Mouse (Mus musculus): ENCODE measurements around the gene Babam1.

The Babam1 gene

GRCm38 (mm10) chr8:71396639-71397305 is at the start of gene Babam1:
Gene Babam1, plus strand, starts transcription at chr8:71396861.
- DNase-seq = peak; percentile 95

- DNase-seq = no peak
Observed at GRCm38 (mm10) chr8:71351117-71351516, 45.5 kb upstream of the Babam1 start.

GRCm38 (mm10) chr8:71351520-71351919 is 45.1 kb upstream of the Babam1 start:
- no peak for DNase-seq

GRCm38 (mm10) chr8:71358026-71358425 is 38.6 kb upstream of the Babam1 start:
- DNase-seq = no peak

DNA sequence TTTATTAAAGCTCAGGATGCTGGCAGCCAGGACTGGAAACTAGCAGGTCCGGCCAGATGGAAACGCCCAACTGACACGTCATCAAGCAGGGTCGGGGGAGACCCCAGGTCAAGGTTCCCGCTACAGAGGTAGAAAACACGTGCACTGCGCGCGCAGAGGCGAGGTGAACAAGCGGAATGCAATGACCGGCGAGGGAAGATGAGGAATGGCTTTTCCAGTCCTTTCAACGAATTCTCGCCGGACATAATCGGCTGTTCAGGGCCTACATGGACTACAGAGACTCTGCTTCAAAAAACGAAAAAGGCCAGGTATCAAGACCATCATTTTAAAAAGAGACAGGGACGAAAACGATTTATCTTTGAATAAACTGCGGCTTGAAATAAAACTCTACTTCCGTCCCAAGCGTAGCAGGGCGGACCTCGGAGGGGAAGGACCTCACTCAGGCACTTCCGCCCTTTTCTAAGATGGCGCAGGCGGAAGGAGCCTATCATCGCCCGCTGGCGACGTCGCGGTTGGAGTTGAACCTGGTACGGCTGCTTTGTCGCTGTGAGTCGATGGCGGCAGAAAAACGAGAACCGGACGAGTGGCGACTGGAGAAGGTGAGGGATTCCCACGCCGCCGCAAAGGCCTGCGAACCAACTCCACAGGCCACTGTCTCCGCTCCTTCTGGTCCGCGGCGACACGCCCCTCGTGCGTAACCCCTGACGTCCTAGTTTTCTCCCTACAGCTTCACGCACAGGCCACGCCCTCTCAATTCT is 29.7 kb upstream of the Babam1 start, which contains the start of gene Use1:
TSS of gene Use1 (plus strand) at position 78 of the 758 bp plus-strand sequence.
- peak; percentile 96 for DNase-seq

GRCm38 (mm10) chr8:71367529-71368176 is 29.0 kb upstream of the Babam1 start:
- DNase-seq = peak; percentile 55

DNA sequence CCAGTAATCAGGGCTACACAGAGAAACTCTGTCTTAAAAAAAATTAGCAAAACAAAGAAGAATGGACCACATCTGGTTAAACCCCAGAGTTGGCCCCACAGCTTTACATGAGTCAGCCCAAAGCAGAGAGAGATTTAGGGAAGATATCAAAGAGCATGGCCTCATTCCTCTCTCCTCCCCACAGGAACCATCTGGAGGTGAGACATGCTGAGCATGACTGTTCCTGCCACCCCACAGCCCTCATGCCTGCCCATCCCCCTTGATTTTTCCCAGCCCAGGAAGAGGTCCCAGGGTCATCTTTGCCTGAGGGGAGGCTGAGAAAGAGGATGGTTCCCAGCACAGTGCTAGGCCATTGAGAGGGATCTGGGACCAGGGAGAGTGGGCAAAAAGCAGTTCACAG is 28.3 kb upstream of the Babam1 start:
- DNase-seq = no peak

DNA sequence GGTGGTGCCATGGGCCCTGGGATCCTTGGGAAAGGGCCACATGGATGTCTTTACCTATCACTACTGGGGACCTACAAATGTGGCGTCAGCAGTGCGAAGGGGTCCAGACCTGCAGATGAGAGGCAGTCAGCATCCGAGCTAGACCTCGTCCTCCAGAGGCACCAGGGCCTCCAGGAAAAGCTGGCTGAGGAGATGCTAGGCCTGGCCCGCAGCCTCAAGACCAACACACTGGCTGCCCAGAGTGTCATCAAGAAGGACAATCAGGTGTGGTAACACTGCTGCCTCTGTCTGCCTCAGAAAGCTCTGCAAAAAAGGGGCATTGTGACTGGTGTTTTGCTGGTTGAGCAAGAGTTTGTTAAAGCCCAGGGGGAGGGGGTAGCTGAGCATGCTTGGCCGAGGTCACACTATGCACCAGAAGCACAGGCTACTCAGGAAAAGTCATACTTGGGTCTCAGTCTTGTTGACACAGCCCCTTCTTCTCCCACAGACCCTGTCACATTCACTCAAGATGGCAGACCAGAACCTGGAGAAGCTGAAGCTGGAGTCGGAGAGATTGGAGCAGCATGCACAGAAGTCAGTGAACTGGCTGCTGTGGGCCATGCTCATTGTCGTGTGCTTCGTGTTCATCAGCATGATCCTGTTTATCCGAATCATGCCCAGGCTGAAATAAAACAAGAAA is 27.5 kb upstream of the Babam1 start:
- DNase-seq = no peak

GRCm38 (mm10) chr8:71370711-71371235 is 25.9 kb upstream of the Babam1 start:
- no peak for DNase-seq

- DNase-seq = peak; percentile 99
Observed at GRCm38 (mm10) chr8:71371236-71371848, 25.3 kb upstream of the Babam1 start, which contains the start of gene Ocel1. Gene Ocel1, plus strand, starts transcription at chr8:71371298.

DNA sequence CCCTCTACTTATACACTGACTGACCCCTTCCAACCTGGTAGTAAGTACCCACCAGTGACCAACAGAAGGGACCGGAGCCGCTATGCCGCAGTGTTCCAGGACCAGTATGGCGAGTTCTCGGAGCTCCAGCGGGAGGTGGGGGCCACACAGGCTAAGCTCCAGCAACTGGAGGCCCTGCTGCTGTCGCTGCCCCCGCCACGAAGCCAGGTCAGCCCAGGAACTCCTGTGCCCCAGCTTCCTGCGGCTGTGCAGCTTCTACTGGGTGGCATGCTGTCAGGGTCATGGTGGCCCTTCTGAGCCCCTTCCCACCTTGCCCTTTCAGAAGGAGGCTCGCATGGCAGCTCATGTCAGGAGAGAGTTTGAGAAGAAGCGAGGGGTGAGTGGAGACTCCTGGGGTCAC is 24.2 kb upstream of the Babam1 start:
- DNase-seq = peak; percentile 41

DNA sequence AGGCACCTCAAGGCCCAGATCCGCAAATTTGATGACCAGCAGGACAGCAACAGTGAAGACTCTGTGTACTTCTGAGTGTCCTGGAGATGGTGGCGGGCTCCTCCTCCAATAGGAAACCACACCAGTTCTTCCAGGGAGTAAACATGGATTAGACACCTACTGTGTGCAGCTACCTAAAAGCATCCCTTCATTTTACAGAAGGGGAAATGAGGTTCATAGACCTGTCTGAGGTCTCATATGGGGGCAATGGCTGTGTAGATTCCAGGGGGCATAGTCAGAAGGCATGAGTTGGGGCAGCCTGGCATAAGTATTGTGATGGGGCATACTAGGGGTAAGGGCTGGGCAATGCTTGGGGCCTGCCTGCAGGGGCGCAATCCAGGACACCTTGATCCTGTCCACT is 23.7 kb upstream of the Babam1 start:
- no peak for DNase-seq

- DNase-seq = peak; percentile 75
Observed at GRCm38 (mm10) chr8:71374616-71375206, 21.9 kb upstream of the Babam1 start.

DNA sequence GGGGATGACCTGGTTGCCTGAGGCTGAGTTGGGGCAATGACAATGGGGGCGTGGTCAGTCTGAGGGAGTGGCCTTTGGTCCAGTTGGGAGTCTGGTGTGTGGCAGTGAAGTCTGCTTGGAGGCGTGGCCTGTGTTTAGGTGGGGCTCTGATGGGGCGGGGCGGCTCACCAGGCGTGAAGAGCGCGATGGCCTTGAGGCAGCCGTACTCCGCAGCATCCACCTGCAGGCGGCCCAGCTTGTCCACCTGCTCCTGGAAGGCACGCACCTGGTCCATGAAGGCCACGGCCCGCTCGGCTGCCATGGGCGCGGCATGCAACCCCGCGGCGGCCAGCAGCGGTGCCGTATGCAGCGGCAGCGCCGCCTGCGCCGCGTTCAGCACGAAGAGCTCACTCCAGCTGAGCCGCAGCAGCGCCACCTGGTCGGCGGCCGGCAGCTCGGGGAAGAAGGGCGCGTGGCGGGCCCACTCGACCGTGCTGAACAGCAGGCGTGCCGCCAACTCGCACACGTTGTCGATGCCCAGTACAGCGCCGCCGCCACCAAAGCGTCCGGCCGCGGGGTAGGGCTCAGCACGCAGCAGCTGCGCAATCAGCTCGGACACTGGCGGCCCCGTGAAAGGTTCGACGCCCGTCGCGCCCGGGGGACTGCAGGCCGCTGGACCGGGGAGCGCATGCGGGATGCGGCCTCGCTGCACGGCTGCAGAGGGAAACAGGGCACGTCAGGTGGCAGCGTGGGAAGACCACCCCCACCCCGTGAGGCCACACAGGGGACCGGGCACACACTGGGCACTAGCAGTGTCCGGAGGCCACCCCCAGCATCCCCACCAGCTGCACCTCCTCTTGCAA is 20.9 kb upstream of the Babam1 start:
- DNase-seq = peak; percentile 87

DNA sequence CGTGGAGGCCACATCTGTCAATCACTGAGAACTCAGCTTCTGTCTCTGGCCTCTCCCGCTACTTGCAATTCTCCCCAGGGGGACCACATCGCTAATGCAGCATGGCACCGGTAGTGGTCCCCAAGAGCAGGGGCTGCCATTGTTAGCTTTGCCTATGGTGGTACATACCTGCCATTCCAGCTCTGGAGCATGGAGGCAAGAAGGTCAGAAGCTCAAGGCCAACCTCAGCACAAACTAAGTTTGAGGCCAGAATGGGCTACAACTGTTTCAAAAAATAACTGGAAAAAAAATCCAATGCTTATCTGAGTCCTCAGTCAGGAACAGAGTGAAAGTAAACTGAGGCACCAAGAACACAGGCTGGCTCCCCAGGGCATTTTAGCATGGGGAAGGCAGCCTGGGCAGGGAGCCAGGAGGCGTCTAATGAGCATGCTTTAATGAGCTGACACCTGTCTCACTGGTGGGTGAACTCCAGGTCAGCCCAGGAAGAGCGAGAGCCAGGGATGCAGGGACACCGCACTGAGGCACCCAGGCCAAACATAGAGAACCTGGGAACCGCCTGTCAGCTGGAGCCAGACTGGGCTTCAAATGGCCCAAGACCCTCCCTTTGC is 20.1 kb upstream of the Babam1 start:
- DNase-seq = peak; percentile 53

- DNase-seq = no peak
Observed at GRCm38 (mm10) chr8:71379008-71379407, 17.7 kb upstream of the Babam1 start.

GRCm38 (mm10) chr8:71379512-71380075 is 17.1 kb upstream of the Babam1 start:
- DNase-seq = peak; percentile 67

DNA sequence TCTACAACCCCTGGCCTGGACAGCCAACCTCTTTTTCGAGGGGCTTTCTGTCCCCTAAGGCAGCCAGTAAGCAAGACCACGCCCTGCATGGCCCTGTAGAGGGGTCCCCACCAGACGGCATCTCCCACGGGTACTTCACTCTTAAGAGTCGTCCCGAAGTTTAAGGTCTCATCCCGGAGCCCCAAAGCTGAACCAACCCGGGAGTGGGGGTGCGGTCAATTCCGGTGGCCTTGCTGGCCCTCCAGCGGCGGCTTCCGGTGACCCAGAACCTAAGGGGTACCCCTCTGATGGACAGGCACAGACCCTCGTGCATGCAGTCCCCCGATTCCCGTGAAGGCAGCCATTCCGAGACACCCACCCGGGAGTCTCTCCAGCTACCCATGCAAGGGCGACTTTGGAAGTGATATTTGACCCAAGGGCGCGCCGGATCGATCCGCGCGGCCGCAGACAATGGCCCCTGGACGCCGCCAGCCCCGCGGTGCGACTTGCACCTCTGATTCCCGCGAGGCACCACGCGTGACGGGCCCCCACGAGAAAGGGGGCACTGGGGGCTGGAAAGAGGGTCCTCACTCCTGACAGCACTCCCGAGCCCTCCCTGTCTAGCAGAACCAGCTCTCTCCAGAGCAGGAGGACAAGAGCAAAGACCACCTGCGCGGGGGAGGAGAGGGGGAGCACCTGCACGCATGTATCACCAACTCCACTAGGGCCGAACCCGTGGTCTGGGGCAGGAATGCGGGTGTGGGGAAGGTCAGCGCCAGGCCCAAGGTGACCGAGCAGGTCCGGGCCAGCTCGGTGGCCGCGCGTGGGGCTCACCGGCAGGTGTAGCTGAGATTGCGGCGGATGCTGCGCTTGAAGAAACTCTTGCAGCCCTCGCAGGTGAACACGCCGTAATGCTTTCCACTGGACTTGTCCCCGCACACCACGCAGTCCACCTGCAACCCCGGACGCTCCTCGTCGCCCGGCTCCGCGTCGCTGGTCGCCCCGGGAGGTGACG is 16.2 kb upstream of the Babam1 start:
- peak; percentile 60 for DNase-seq

GRCm38 (mm10) chr8:71381421-71381970 is 15.2 kb upstream of the Babam1 start, which contains the start of gene Nr2f6:
Gene Nr2f6, minus strand, starts transcription at chr8:71381960.
- DNase-seq = peak; percentile 90
